Mouse (Mus musculus) monocyte, adult 2 months (primary cell): ENCODE measurements around the gene Ano3.
"Not testable (repeated sequence)": the region's sequence is repeated elsewhere in the genome, so short reads cannot be mapped to it uniquely, and the experiment has no call there.

Source experiments
- DNase-seq, 2 experiments: peaks; one replicate each; pipeline ENCODE4 v3.0.0; 2022; ENCODE audit warnings: low spot score in 2 of 2, low read depth in 1 of 2

Ano3 gene

DNA sequence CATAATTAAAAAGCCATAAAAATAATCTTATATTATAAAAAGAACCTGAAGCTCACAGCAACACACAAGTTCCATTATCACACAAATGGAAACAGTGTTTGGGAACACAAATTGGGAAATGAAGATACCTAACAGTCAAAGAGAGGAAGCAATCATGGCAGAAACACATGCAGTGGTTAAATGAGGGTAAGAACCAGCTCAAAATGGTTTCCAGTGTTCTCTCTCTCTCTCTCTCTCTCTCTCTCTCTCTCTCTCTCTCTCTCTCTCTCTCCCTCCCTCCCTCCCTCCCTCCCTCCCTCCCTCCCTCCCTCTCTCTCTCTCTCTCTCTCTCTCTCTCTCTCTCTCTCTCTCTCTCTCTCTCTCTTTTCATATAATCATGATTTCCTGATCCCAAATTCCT is at the start of gene Ano3:
TSS of gene Ano3 (minus strand) at position 101 of the 400 bp plus-strand sequence.
- DNase-seq = not testable (repeated sequence)

DNA sequence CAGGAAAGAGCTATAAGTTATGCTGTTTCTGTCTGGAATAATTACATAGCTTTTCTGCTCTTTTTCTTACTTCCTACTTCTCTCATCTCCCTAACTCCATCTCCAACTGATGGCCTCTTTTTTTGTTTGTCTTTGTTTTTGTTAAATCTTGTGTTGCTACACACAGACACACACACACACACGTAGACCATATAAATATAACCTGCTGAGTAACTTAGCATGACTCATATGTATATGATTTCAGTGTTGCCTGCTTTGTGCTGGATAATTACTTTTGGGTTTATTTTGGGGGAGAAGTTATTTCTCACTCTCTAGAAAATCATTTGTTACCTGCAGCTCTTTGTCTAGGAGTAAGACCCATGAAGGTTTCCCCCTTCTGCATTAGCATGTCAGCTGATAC is 39.3 kb upstream of the Ano3 start:
- DNase-seq = no peak

GRCm38 (mm10) chr2:110989539-110989938 is 38.8 kb upstream of the Ano3 start:
- DNase-seq = no peak

DNA sequence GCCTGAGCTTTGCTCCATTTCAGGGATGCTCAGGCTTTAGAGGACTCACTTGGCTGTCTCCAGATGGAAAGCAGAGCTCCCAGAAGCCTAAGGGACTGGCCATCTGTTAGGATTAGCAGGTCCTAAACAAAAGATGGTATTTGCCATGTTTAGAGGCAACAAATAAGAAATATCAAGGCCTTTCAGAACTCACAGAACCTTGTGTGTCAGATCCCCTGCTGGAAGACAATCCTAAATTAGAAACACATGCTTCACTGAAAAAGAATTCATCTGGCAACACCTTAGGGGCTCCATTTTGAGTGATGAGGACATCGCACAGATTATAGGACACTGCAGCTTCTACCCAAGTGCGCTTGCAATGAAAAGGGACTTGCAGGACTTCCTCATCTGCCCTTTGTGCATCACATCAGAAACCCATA is 35.1 kb upstream of the Ano3 start:
- no peak for DNase-seq

DNA sequence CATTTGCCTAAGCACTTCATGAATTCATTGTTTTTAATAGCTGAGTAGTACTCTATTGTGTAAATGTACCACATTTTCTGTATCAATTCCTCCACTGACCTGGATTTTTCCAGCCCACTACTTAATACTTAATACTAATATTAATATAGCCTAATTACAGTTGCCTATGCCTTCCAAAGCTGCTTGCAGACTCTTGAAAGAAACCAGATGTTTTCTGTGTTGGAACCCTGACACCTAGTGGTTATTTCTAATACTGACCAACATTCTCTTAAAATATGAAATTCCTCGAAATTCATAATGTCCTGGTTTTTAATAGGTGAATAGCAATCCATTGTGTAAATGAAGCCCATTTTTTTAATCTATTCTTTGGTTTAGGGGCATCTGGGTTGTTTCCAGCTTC is 31.0 kb upstream of the Ano3 start:
- no peak for DNase-seq

GRCm38 (mm10) chr2:110979610-110980009 is 28.9 kb upstream of the Ano3 start:
- no peak for DNase-seq

GRCm38 (mm10) chr2:110976871-110977270 is 26.1 kb upstream of the Ano3 start:
- no peak for DNase-seq

- DNase-seq = no peak
These were observed 19.4 kb upstream of the Ano3 start for GRCm38 (mm10) chr2:110970158-110970557.

DNA sequence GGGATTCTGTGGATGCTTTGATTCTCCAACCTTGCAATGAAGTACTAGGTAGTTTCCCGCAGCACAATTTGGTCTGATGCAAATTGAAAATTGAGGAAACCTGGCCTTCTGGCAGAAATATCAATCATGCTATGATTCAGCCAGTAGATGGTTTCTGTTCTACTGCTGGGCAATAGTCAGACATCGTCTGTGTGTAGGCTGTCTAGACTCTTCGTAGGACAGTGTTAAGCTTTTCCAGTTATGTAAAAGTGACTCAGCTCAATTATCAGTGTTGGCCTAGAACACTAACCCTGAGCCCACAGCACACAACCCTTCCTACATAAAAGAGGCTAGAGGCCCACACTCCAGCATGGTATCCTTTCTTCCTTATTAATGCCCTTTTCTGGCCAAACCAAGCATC is 14.7 kb upstream of the Ano3 start:
- no peak for DNase-seq

- no peak for DNase-seq
These were observed 305 bp downstream of the Ano3 start for GRCm38 (mm10) chr2:110950432-110950803.

DNA sequence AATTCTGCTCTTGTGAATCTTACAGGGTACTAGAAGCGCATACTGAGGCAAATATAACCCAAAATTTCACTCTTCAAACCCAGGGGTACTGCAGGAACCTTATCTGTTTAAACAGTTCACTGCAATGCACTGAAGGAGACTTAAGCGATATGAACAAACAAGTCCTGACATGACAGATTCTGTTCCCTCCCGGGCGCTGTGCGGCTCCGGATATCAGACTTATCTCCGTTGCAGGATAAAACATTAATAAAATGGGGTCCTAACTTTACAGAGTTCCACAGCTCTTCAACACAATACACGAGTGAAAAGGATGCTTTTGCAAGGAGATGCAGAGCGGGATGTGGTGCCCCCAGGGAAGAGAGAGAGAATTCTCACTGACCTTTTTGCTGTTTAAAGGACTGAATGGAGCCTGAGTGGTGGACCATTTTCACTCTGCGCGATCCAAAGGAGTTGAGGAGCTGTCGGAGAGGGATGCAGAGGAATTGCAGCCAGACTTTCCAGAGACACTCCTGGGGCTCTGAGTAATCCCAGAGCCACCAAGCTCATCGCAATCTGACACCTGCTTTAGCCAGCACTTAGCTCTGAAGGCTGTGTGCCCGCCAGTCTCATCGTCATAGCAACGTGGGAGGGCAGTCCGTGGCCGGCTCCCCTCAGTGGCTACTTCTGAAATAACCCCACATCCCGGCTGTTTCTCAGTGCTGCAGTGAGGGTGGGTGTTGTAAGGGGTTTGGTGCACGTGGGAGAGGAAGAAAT is 868 bp downstream of the Ano3 start:
- no peak for DNase-seq

GRCm38 (mm10) chr2:110945171-110945570 is 5.6 kb downstream of the Ano3 start:
- DNase-seq = no peak

DNA sequence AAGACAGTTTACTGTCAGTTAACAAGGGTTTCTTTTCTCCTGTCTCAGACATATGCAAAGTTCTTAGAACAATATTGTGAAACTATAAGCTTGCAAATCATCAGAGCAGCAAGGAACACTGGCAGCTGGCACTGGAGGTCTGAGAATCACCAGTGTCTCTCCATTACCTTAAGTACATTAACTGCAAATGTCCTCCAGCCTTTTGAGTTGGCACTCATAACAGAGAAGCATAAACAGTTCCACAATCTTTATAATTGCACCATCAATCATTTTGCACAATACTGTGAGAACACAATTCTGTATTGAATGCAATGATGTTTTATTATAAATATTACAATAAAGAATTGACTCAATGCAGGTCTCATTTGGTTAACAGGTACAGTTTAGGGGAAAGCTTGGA is 15.0 kb downstream of the Ano3 start:
- no peak for DNase-seq

DNA sequence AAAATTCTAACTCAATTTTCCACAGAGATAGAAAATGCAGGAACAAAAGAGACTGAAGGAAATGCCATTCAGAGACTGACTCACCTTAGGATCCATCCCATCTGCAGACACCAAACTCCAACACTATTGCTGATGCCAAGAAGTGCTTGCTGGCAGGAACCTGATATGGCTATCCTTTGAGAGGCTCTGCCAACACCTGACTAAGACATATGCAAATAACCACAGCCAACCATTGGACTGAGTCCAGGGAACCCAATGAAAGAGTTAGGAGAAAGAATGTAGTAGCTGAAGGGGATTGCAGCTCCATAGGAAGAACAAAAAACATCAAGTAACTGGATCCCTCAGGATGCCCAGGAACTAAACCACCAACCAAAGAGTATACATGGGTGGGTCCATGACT is 21.6 kb downstream of the Ano3 start:
- DNase-seq = no peak

DNA sequence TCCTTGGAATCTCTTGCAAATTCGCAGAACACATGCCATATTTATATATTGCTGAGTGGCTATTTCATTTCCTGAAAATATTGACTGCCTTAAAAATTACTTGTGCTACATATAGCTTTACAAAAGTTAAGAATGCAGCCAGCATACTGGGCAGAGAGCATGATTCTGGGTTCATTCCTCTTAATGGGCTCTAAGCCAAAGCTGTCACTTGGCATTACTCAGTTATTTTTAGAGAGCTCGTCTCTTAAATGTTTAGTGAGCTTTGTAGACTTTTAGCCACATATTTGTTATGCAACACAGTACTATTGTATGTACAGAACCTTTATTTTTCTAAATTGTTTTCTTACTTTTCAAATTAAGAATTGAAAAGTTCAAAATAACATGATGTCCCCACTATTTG is 41.2 kb downstream of the Ano3 start:
- DNase-seq = no peak

DNA sequence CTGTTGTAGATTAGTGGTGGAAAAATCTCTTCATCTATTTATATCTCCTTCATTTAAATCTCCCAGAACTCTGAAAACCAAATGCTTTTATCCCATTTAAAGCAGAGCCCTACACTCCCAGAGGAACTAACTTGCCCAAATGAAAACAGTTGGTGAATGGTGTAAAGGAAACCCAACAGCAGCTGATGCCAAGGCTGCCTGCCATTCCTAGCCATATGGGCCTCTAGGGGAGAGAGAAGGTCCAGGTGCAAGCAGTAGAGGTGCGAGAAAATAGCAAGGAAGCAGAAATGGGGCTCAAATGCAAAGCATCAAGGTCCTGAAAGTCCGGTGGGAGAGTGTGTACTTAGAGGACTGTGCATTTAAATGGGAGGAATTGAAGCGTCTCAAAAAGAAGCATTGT is 44.2 kb downstream of the Ano3 start:
- DNase-seq = no peak

DNA sequence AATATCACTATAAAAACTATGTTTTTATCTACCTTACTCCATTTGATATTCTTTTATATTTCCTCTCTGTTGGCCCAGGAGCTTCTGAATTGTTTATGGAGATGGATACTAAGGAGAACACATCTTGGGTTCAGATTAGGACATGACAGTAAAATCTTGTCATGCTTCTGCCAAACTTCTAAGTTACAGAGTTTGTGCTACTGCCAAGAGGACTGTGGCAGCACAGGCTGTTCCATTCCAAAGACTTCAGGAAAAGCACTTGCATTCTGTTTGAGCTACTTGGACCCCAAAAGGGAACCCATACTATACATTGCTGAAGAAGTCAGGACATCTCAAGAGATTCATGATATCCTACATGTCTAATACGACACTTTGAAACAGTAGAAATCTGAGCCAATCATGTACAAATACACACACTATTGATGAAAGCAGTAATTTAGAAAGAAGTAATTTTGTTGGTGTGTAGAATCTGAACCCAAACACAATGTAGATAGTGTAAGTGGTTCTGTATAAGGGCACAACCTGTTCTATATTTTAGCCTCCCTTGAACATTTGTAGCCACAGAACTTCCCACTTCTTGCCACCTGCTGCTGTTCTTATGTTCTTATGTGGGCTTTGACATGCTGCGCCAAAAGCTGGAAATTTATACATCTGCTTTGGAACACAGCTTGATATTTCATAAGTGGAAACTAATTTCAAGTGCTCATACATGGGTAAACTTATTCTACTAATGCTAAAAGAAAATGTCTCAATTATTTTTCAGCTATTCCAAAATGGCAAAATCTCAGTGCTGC is 54.0 kb downstream of the Ano3 start:
- DNase-seq = no peak

DNA sequence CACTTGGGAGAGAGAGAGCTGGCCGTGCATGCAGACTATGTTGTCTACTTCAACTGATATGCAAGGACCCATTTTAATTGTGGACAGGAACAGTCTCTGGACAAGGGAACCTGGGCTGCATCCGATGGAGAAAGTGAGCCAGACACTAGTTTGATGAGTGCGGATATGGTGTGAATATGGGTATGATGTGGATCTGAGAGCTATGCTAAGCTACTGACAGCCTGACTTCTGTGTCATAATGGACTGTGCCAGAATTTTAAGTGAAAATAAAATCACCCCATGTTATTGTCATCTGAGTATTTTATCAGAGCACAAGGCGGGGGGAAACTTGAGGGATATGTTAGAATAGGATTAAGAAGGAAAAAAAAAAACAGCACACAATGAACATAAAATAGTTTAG is 79.1 kb downstream of the Ano3 start:
- DNase-seq = no peak

GRCm38 (mm10) chr2:110865584-110865983 is 85.1 kb downstream of the Ano3 start:
- DNase-seq = no peak

DNA sequence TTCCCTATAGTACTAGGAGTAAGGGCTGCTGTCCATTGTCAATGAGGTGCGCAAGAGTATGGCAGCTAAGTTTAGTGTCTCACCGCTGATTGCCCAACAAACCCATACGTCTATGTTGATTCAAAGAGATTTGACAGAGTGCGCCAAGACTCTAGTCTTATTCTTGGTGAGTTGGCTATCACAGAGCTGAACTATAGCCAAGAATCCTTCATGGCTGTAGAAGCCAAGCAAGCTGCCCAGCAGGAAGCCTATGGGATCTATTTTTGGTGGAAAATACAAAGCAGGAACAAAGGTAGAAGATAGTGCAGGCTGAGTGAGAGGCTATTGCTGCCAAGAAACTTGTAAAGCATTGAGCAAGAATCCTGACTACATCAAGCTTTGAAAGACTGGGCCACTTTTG is 87.3 kb downstream of the Ano3 start:
- no peak for DNase-seq

DNA sequence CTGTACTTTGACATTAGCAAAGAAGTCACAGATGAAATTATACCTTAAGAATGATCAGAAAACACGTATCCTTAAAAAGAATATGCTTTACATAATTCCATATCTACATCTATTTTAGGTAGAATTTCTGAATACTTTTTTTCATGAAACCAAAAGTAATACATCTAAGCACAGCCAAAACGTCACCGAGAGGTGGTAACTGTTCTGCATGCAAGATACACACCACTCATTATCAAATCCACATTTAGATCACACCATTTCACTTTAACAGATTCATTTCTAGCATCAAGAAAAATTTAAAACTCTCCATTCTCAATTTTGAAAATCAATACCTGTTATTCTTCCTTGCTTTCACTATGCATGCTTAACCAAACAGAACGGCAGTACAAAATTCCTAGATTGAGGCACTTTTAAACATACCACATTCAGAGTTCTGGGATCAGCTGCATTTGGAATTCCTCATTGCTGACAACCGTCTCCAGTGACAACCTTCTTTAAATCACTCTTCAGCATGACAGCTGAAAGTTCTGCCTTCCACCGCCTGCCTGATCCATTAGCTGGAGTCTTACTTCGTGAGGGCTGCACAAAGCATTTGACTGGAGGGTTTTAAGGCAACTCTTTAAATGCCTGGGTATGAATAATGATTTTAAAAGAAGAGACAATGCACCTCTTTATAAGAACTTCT is 111.0 kb downstream of the Ano3 start:
- DNase-seq = no peak

GRCm38 (mm10) chr2:110816189-110816588 is 134.5 kb downstream of the Ano3 start:
- no peak for DNase-seq
